15 mouse cellular contexts compared by ENCODE assay signal in the genomic region with DNA sequence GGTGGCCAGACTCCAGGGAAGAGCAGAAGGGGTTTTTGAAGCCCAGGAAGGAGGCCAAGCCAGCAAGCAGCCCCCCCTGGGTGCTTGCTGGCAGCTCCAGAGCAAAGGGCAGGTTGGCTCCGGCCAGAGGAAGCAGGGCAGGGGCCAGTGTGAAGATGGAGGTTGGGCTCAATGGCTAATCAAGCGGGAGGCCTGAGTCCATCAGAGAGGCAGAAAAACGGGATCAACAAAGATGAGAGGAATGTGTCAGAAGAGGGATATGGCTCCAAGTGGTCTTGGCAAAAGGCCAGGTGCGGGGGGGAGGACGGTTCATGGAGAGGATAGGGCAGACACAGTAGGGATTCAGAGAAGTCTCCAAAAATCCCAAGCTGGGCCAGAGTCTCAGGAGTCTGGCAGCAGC. TPM values are rescaled to one million over a fixed set of nuclear protein-coding genes. Genes with fewer than 3 reads are reported as not detected.
DNase-seq lines count a peak whose midpoint lies in the region; ATAC-seq and TF ChIP-seq lines count a peak whose summit lies in the region.
"Had no signal": no experiment of that assay in that cellular context is flagged by ENCODE, and none has a peak within 500 bp of the region (broad histone marks: within the 10 kb centered on the region; RNA-seq: fewer than 3 reads in every experiment).

No protein-coding gene starts in this region.

- no peak for TF ChIP-seq CTCF in Patski (IDR thresholded peaks at IDR 0.05)

- peak; percentile 25 for ATAC-seq in Patski
- ATAC-seq: activated CD4-positive, CD25-positive, alpha-beta regulatory T cell, adult 4 months had no signal

- in situ Hi-C loops in Patski (cut with MboI; ENCODE audit: low pct_unique_long_range_greater_than_20kb), result no loop called here

- CTCF ChIA-PET in Patski (lab: Charles Lee), result interaction anchor here (1.7 to 2.0 kb wide), 2 partner anchors 13 to 27 kb away, joined by 5 to 6 read pairs; no protein-coding TSS in a partner anchor

- POLR2A ChIA-PET in Patski (lab: Charles Lee), result no interaction called here

- no peaks in the 10 kb centered on the region for H3K27me3 ChIP-seq in Patski
- H3K27me3 ChIP-seq: midbrain, embryonic 12.5 days had no signal

- DNase-seq in cerebellum, postnatal 10 days, result peak; percentile 46 to 61
- no peak for DNase-seq in cerebellum, adult 9-10 months
- DNase-seq in left cerebral cortex, postnatal 4 days, result peak; percentile 37
- DNase-seq in left cerebral cortex, adult 18-20 months (ENCODE audit: low spot score in 2 of 2), result no peak
- no peak for DNase-seq in Patski (ENCODE audit: low read depth, low spot score)
- DNase-seq in kidney, postnatal 36 days, result peak; percentile 75 to 82
- no peak for DNase-seq in right cerebral cortex, postnatal 4 days
- no peak for DNase-seq in left cerebral cortex, postnatal 36 days (ENCODE audit: low spot score in 2 of 2)
- DNase-seq: heart, adult 18-20 months; heart, postnatal 36 days; layer of hippocampus, adult 9-11 months; right cerebral cortex, adult 18-20 months; thymus, adult 2 months had no signal

- intact Hi-C loops in left cerebral cortex, postnatal 4 days (cut with DNase I), result no loop called here
- intact Hi-C loops in left cerebral cortex, postnatal 36 days (cut with DNase I), result no loop called here

RNA-seq across cellular contexts. Expression of gene Cebpa, which starts 22.4 kb away (rescaled TPM):
- 1 to 10 TPM; 2.0 to 2.7 TPM for total RNA-seq in left cerebral cortex, postnatal 4 days (2021)
- total RNA-seq in left cerebral cortex, adult 18-20 months (2021), result 10 to 100 TPM; 11.1 to 11.2 TPM
- polyA plus RNA-seq in Patski (2021), result 12.8 TPM
- 10 to 100 TPM in 1 of 2 experiments, 1 to 10 TPM in 1; 9.3 to 11.0 TPM for total RNA-seq in left cerebral cortex, postnatal 36 days (2021)

RNA-seq across cellular contexts. Expression of gene Slc7a10, which starts 44.7 kb away (rescaled TPM):
- 10 to 100 TPM; 18.3 to 21.5 TPM for total RNA-seq in left cerebral cortex, postnatal 4 days (2021)
- 10 to 100 TPM; 31.0 to 37.1 TPM for total RNA-seq in left cerebral cortex, adult 18-20 months (2021)
- not detected for polyA plus RNA-seq in Patski (2021)
- 10 to 100 TPM; 41.1 to 42.7 TPM for total RNA-seq in left cerebral cortex, postnatal 36 days (2021)

Comparison
In these comparisons a context has a peak if more than half of its experiments do, and no peak if none do; other contexts are left out.
1. DNase-seq: peak in cerebellum, postnatal 10 days (2 of 2), left cerebral cortex, postnatal 4 days (single experiment) and kidney, postnatal 36 days (2 of 2); none in cerebellum, adult 9-10 months (single experiment), left cerebral cortex, adult 18-20 months (0 of 2), Patski (single experiment), right cerebral cortex, postnatal 4 days (single experiment) and left cerebral cortex, postnatal 36 days (0 of 2).